Mouse (Mus musculus): ENCODE data around the gene Minos1. TPM values are rescaled to one million over a fixed set of nuclear protein-coding genes. Genes with fewer than 3 reads are reported as not detected.
A peak's percentile ranks its signal among the peaks of the same experiment; 100 is the strongest.

Gene Minos1
- polyA plus RNA-seq, 1 experiment from 2014 or later, result 765 TPM

DNA sequence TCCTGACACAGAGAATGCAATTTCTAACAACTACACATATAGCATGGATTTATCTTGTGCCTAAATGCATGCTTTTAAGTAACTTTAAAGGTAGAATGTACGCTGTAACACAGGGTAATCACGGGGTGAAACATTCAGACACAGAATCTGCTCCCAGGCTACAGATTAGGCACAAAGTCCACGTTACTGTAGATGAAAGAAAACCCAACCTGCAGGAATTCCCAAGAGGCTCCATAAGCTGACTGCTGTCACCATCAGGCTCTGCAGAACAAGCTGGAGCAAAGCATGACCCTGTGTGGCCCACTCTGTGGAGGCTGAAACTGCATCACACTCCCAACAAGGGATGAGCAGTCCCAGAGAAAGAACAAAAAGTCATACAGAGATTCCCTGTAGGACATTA, 18.4 kb downstream of the Minos1 start:
- no peak overlapping the region for H3K4me3 ChIP-seq (ENCODE audit: control insufficient read depth in 1 of 2, insufficient read depth in 1 of 2, low read depth in 1 of 2, low read length in 2 of 2)
- peaks cover 16 to 34% of the 10 kb centered on the region in 2 experiments for H3K4me1 ChIP-seq (ENCODE audit: control insufficient read depth in 2 of 2, insufficient read depth in 2 of 2, low read length in 2 of 2)
- no peak for ATAC-seq (ENCODE audit: insufficient number of reproducible peaks, insufficient read depth, low FRiP score, low read depth)
- no peak overlapping the region for H3K9ac ChIP-seq (ENCODE audit: low read length)
- no peaks in the 10 kb centered on the region for H3K27me3 ChIP-seq (ENCODE audit: control insufficient read depth, insufficient read depth, low read length)
- H3K36me3 ChIP-seq (ENCODE audit: control insufficient read depth, insufficient read depth, low read length), result 0 out of 2 replicates have a peak, but pooled peaks cover 5% of the 10 kb centered on the region
- 67% methylated on average over 3 of the region's 3 CpGs for WGBS
- H3K4me2 ChIP-seq (ENCODE audit: low read length), result no peak overlapping the region
- no peak overlapping the region for H3K27ac ChIP-seq (replicated peaks in 1 of 2; ENCODE audit: control insufficient read depth in 1 of 2, insufficient read depth in 1 of 2, low read depth in 2 of 2, low read length in 2 of 2)
- H3K9me3 ChIP-seq (ENCODE audit: control insufficient read depth, low read length), result no peaks in the 10 kb centered on the region

DNA sequence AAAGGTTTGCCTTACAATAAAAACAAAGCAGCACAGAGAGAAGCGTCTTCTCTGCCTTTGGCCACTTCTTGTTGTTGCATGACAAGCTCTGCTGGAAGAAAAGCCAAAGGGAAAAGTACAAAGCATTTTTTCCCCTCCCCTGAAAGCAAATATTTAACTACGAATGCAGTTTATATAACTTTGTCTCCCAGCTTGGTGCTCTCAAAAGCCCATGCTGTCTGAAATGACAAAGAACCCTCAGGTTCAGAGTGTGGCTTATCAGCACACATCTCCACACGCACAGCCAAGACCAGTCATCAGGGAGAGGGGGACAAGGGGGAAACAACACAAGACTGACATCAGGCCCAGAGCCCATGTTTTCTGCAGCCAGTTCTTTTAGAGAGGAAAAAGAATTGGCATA, 19.5 kb downstream of the Minos1 start:
- no peaks in the 10 kb centered on the region for H3K27me3 ChIP-seq (ENCODE audit: control insufficient read depth, insufficient read depth, low read length)
- H3K9ac ChIP-seq (ENCODE audit: low read length), result 0 out of 2 replicates have a peak overlapping the region, but pooled peaks have one; percentile 2
- H3K36me3 ChIP-seq (ENCODE audit: control insufficient read depth, insufficient read depth, low read length), result 0 out of 2 replicates have a peak, but pooled peaks cover 5% of the 10 kb centered on the region
- H3K27ac ChIP-seq (replicated peaks in 1 of 2; ENCODE audit: control insufficient read depth in 1 of 2, insufficient read depth in 1 of 2, low read depth in 2 of 2, low read length in 2 of 2), result peak overlapping the region in 1 of 2 experiments; percentile 28; a peak in 1 of 4 replicates
- WGBS, result 45% methylated on average over 3 of the region's 3 CpGs
- no peak overlapping the region for H3K4me2 ChIP-seq (ENCODE audit: low read length)
- H3K4me1 ChIP-seq (ENCODE audit: control insufficient read depth in 2 of 2, insufficient read depth in 2 of 2, low read length in 2 of 2), result peaks cover 16 to 31% of the 10 kb centered on the region in 2 experiments
- ATAC-seq (ENCODE audit: insufficient number of reproducible peaks, insufficient read depth, low FRiP score, low read depth), result no peak
- no peak overlapping the region for H3K4me3 ChIP-seq (ENCODE audit: control insufficient read depth in 1 of 2, insufficient read depth in 1 of 2, low read depth in 1 of 2, low read length in 2 of 2)
- H3K9me3 ChIP-seq (ENCODE audit: control insufficient read depth, low read length), result no peaks in the 10 kb centered on the region

DNA sequence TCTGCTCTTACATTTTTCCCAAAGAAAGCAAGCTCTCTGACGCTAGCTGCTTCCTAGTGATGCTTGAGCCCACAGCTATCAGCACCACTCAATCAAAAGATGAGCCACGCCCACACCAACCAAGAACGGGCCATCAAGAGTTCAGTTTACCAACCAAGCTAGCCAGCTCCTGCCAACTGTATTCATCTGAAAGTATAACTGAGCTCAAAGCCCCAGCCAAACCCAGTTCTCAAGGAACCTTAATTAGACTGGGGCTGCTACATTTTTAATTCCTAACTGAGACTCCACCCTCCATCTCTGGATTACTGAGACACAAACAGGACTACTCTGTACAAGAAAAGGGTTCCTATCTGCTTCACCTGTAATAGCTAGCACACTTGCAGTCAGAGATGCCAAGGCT, 20.1 kb downstream of the Minos1 start:
- Histone ChIP-seq H3K9me3 (ENCODE audit: control insufficient read depth, low read length) (no peaks in the 10 kb centered on the region), H3K27ac (replicated peaks in 1 of 2; ENCODE audit: control insufficient read depth in 1 of 2, insufficient read depth in 1 of 2, low read depth in 2 of 2, low read length in 2 of 2) (peak overlapping the region in 1 of 2 experiments; percentile 28; a peak in 1 of 4 replicates), H3K36me3 (ENCODE audit: control insufficient read depth, insufficient read depth, low read length) (0 out of 2 replicates have a peak, but pooled peaks cover 5% of the 10 kb centered on the region), H3K4me3 (ENCODE audit: control insufficient read depth in 1 of 2, insufficient read depth in 1 of 2, low read depth in 1 of 2, low read length in 2 of 2) (no peak overlapping the region), H3K4me1 (ENCODE audit: control insufficient read depth in 2 of 2, insufficient read depth in 2 of 2, low read length in 2 of 2) (peaks cover 16 to 30% of the 10 kb centered on the region in 2 experiments), H3K9ac (ENCODE audit: low read length) (0 out of 2 replicates have a peak overlapping the region, but pooled peaks have one; percentile 2), H3K4me2 (ENCODE audit: low read length) (no peak overlapping the region), H3K27me3 (ENCODE audit: control insufficient read depth, insufficient read depth, low read length) (no peaks in the 10 kb centered on the region)
- no peak for ATAC-seq (ENCODE audit: insufficient number of reproducible peaks, insufficient read depth, low FRiP score, low read depth)
- 33% methylated on average over 3 of the region's 3 CpGs for WGBS

DNA sequence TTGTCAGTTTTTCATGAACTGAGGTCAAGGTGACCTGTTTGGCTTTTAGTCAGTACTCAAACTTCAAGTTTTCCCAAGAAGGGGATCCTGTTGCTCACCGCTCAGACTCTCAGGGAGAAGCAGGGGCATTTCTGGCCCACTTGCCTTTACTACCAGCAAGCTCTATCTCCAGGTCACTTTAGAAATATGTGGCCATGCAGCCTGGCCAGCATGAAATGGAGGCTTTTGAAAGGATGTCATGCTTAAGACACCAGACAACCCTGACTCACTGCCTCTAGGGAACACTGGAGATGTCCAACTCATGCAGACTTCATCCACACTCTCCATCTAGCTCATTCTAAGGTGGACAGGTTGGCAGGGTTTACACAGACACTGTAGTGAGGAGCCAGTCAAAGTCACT, 25.5 kb downstream of the Minos1 start:
- no peak for ATAC-seq (ENCODE audit: insufficient number of reproducible peaks, insufficient read depth, low FRiP score, low read depth)

DNA sequence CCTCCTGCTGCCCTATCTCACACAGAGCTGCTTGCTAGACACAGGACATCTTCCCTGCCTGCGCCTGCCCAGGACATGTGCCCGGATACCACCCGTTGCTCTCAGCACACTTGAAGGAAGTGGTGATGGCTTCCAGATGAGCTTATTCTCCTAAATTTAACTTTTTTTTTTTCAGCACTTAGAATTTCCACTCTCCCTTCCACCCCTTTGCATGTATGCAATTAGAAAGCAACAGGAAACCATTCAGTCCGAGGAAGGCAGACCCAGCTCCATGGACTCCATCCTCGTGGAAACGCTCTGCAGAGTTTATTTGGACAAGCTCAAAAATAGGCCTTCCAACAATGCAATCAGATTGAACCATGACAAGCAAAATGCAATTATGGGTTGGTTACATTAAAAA, 29.4 kb downstream of the Minos1 start:
- no peak overlapping the region for H3K4me3 ChIP-seq (ENCODE audit: control insufficient read depth in 1 of 2, insufficient read depth in 1 of 2, low read depth in 1 of 2, low read length in 2 of 2)
- H3K36me3 ChIP-seq (ENCODE audit: control insufficient read depth, insufficient read depth, low read length), result peaks cover 45% of the 10 kb centered on the region
- no peak for ATAC-seq (ENCODE audit: insufficient number of reproducible peaks, insufficient read depth, low FRiP score, low read depth)
- no peaks in the 10 kb centered on the region for H3K9me3 ChIP-seq (ENCODE audit: control insufficient read depth, low read length)
- H3K4me2 ChIP-seq (ENCODE audit: low read length), result no peak overlapping the region
- no peaks in the 10 kb centered on the region for H3K4me1 ChIP-seq (ENCODE audit: control insufficient read depth in 2 of 2, insufficient read depth in 2 of 2, low read length in 2 of 2)
- 64% methylated on average over 6 of the region's 6 CpGs for WGBS
- no peak overlapping the region for H3K9ac ChIP-seq (ENCODE audit: low read length)
- no peaks in the 10 kb centered on the region for H3K27me3 ChIP-seq (ENCODE audit: control insufficient read depth, insufficient read depth, low read length)
- no peak overlapping the region for H3K27ac ChIP-seq (replicated peaks in 1 of 2; ENCODE audit: control insufficient read depth in 1 of 2, insufficient read depth in 1 of 2, low read depth in 2 of 2, low read length in 2 of 2)

More for the DNA sequence above, 25.5 kb downstream of the Minos1 start:
- no peaks in the 10 kb centered on the region for H3K9me3 ChIP-seq (ENCODE audit: control insufficient read depth, low read length)
- peaks cover under 1% of the 10 kb centered on the region in 2 experiments; a peak in 2 of 4 replicates for H3K4me1 ChIP-seq (ENCODE audit: control insufficient read depth in 2 of 2, insufficient read depth in 2 of 2, low read length in 2 of 2)
- no peak overlapping the region for H3K9ac ChIP-seq (ENCODE audit: low read length)
- 84% methylated on average over 1 of the region's 1 CpGs for WGBS
- H3K27ac ChIP-seq (replicated peaks in 1 of 2; ENCODE audit: control insufficient read depth in 1 of 2, insufficient read depth in 1 of 2, low read depth in 2 of 2, low read length in 2 of 2), result no peak overlapping the region
- peaks cover 49% of the 10 kb centered on the region for H3K36me3 ChIP-seq (ENCODE audit: control insufficient read depth, insufficient read depth, low read length)
- no peaks in the 10 kb centered on the region for H3K27me3 ChIP-seq (ENCODE audit: control insufficient read depth, insufficient read depth, low read length)
- H3K4me3 ChIP-seq (ENCODE audit: control insufficient read depth in 1 of 2, insufficient read depth in 1 of 2, low read depth in 1 of 2, low read length in 2 of 2), result no peak overlapping the region
- H3K4me2 ChIP-seq (ENCODE audit: low read length), result no peak overlapping the region

DNA sequence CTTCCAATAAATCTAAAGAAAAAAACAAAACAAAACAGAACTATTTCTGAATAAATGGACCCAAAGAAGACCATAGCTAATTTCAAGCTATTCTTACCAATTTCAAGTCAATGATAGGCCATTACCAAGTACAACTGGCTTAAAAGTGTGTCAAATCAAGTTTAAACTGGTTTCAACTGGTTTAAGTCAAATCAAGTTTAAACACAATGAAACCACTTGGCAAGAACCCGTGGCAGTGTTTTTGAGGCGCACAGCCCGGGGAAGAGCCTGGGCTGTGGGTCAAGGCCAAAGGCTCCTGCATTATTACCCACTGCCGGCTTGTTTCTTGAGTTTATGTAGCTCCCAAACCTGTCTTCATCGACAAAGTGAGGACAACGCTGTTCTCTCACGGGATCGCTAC, 30.6 kb downstream of the Minos1 start:
- no peak overlapping the region for H3K27ac ChIP-seq (replicated peaks in 1 of 2; ENCODE audit: control insufficient read depth in 1 of 2, insufficient read depth in 1 of 2, low read depth in 2 of 2, low read length in 2 of 2)
- peaks cover 45% of the 10 kb centered on the region for H3K36me3 ChIP-seq (ENCODE audit: control insufficient read depth, insufficient read depth, low read length)
- H3K9ac ChIP-seq (ENCODE audit: low read length), result no peak overlapping the region
- no peaks in the 10 kb centered on the region for H3K9me3 ChIP-seq (ENCODE audit: control insufficient read depth, low read length)
- ATAC-seq (ENCODE audit: insufficient number of reproducible peaks, insufficient read depth, low FRiP score, low read depth), result no peak
- peaks cover 0 to 2% of the 10 kb centered on the region in 2 experiments; a peak in 1 of 4 replicates for H3K4me1 ChIP-seq (ENCODE audit: control insufficient read depth in 2 of 2, insufficient read depth in 2 of 2, low read length in 2 of 2)
- 91% methylated on average over 8 of the region's 8 CpGs for WGBS
- no peak overlapping the region for H3K4me3 ChIP-seq (ENCODE audit: control insufficient read depth in 1 of 2, insufficient read depth in 1 of 2, low read depth in 1 of 2, low read length in 2 of 2)
- H3K4me2 ChIP-seq (ENCODE audit: low read length), result no peak overlapping the region
- no peaks in the 10 kb centered on the region for H3K27me3 ChIP-seq (ENCODE audit: control insufficient read depth, insufficient read depth, low read length)

DNA sequence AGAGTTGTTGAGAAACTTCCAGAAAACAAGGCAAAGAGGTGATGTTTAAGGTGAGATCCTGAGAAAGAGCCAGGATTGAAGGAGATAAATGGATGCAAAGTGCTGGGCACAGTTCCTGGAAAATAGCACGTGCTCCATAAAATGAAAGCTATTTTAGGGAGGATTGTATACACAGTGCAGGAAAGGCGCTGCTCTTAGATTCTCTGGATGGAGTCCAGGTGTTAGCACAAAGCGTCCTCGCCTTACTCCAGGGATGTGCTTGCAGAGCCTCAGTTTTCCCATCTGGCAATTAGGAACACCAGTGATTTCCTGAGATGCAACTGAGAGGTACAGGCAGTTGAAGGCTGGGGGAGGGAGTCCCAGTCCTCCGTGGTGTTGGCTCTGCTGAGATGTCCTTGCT, 34.7 kb downstream of the Minos1 start:
- WGBS, result 42% methylated on average over 5 of the region's 5 CpGs
- peaks cover 4% of the 10 kb centered on the region; the same call in 1 of the 2 replicates for H3K36me3 ChIP-seq (ENCODE audit: control insufficient read depth, insufficient read depth, low read length)
- H3K27ac ChIP-seq (replicated peaks in 1 of 2; ENCODE audit: control insufficient read depth in 1 of 2, insufficient read depth in 1 of 2, low read depth in 2 of 2, low read length in 2 of 2), result no peak overlapping the region

DNA sequence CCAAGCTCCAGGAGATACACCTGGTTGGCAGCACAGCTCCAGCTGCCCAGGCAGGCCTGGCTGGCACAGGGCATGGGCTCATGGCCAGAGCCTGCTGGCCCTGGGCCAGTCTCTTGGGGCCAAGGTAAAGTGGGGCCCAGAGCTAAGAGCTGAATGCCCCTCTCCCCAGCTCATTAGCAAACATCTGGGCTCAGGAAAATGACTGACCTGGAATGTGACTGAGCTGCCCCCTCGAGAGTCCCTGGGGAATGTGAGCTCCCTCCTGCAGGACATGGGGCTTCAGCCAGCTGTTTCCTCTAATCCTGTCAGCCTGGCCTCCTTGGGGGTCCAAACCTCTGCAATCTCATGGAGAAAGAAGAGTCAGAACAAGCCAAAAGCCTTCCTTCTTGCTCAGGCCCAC, 35.5 kb downstream of the Minos1 start:
- no peak overlapping the region for H3K9ac ChIP-seq (ENCODE audit: low read length)
- H3K4me2 ChIP-seq (ENCODE audit: low read length), result no peak overlapping the region
- no peaks in the 10 kb centered on the region for H3K36me3 ChIP-seq (ENCODE audit: control insufficient read depth, insufficient read depth, low read length)
- WGBS, result 39% methylated on average over 1 of the region's 1 CpGs
- H3K4me3 ChIP-seq (ENCODE audit: control insufficient read depth in 1 of 2, insufficient read depth in 1 of 2, low read depth in 1 of 2, low read length in 2 of 2), result no peak overlapping the region
- H3K9me3 ChIP-seq (ENCODE audit: control insufficient read depth, low read length), result 0 out of 2 replicates have a peak, but pooled peaks cover 6% of the 10 kb centered on the region
- no peak overlapping the region for H3K27ac ChIP-seq (replicated peaks in 1 of 2; ENCODE audit: control insufficient read depth in 1 of 2, insufficient read depth in 1 of 2, low read depth in 2 of 2, low read length in 2 of 2)
- no peak for ATAC-seq (ENCODE audit: insufficient number of reproducible peaks, insufficient read depth, low FRiP score, low read depth)
- peaks cover 12% of the 10 kb centered on the region for H3K27me3 ChIP-seq (ENCODE audit: control insufficient read depth, insufficient read depth, low read length)
- peaks cover 6 to 14% of the 10 kb centered on the region in 2 experiments; a peak in 3 of 4 replicates for H3K4me1 ChIP-seq (ENCODE audit: control insufficient read depth in 2 of 2, insufficient read depth in 2 of 2, low read length in 2 of 2)

More for the DNA sequence above, 34.7 kb downstream of the Minos1 start:
- H3K4me1 ChIP-seq (ENCODE audit: control insufficient read depth in 2 of 2, insufficient read depth in 2 of 2, low read length in 2 of 2), result peaks cover 6 to 14% of the 10 kb centered on the region in 2 experiments; a peak in 3 of 4 replicates
- peaks cover 6% of the 10 kb centered on the region for H3K27me3 ChIP-seq (ENCODE audit: control insufficient read depth, insufficient read depth, low read length)
- H3K4me2 ChIP-seq (ENCODE audit: low read length), result no peak overlapping the region
- no peak for ATAC-seq (ENCODE audit: insufficient number of reproducible peaks, insufficient read depth, low FRiP score, low read depth)
- no peak overlapping the region for H3K4me3 ChIP-seq (ENCODE audit: control insufficient read depth in 1 of 2, insufficient read depth in 1 of 2, low read depth in 1 of 2, low read length in 2 of 2)
- no peak overlapping the region for H3K9ac ChIP-seq (ENCODE audit: low read length)
- 0 out of 2 replicates have a peak, but pooled peaks cover 6% of the 10 kb centered on the region for H3K9me3 ChIP-seq (ENCODE audit: control insufficient read depth, low read length)

Measured in heart, embryonic 14.5 days (tissue).